Mouse (Mus musculus) left cerebral cortex, adult 8-10 months (tissue): ENCODE measurements around the gene Calm3. TPM values are rescaled to one million over a fixed set of nuclear protein-coding genes. Genes with fewer than 3 reads are reported as not detected.

Experiments used
- DNase-seq, 2 experiments: peaks; one replicate each; pipeline ENCODE4 v3.0.0; 2022; ENCODE audit warnings: low spot score in 2 of 2
- total RNA-seq, 4 experiments: library from RNA; stranded (reverse); gene quantifications; 2 replicates each; pipeline ENCODE4 v1.2.4; 2022

Calm3 gene
- total RNA-seq, 4 experiments from 2014 or later, result 1,595 to 1,874 (median 1,737) TPM

GRCm38 (mm10) chr7:16891641-16892351 is 32.1 kb downstream of the Calm3 start, which contains the start of gene Gng8:
TSS of gene Gng8 (plus strand) at chr7:16891786.
- peak; percentile 74 to 79 for DNase-seq

- no peak for DNase-seq
Measured at GRCm38 (mm10) chr7:16890944-16891343, 33.0 kb downstream of the Calm3 start.

GRCm38 (mm10) chr7:16890536-16890935 is 33.4 kb downstream of the Calm3 start:
- DNase-seq, result no peak

GRCm38 (mm10) chr7:16885905-16886304 is 38.0 kb downstream of the Calm3 start:
- no peak for DNase-seq

GRCm38 (mm10) chr7:16885271-16885776 is 38.6 kb downstream of the Calm3 start:
- no peak for DNase-seq

- DNase-seq, result no peak
Measured at GRCm38 (mm10) chr7:16884334-16884733, 39.6 kb downstream of the Calm3 start.

- DNase-seq, result no peak
Measured at GRCm38 (mm10) chr7:16883162-16883561, 40.8 kb downstream of the Calm3 start.

GRCm38 (mm10) chr7:16880615-16881014 is 43.3 kb downstream of the Calm3 start:
- no peak for DNase-seq

- no peak for DNase-seq
Measured at GRCm38 (mm10) chr7:16879796-16880547, 43.9 kb downstream of the Calm3 start.

GRCm38 (mm10) chr7:16877717-16878116 is 46.2 kb downstream of the Calm3 start:
- DNase-seq, result no peak

GRCm38 (mm10) chr7:16876608-16877007 is 47.3 kb downstream of the Calm3 start:
- DNase-seq, result no peak

- no peak for DNase-seq
Measured at GRCm38 (mm10) chr7:16876006-16876405, 47.9 kb downstream of the Calm3 start.

- no peak for DNase-seq
Measured at GRCm38 (mm10) chr7:16875326-16875725, 48.6 kb downstream of the Calm3 start.

- no peak for DNase-seq
Measured at GRCm38 (mm10) chr7:16875310-16875325, 48.8 kb downstream of the Calm3 start, which contains the start of gene Dact3. TSS of gene Dact3 (plus strand) at chr7:16875317.

- peak; percentile 98 to 100 for DNase-seq
Measured at GRCm38 (mm10) chr7:16874756-16875309, 49.1 kb downstream of the Calm3 start.

GRCm38 (mm10) chr7:16874190-16874589 is 49.7 kb downstream of the Calm3 start:
- DNase-seq, result peak; percentile 70 to 74

- DNase-seq, result no peak
Measured at GRCm38 (mm10) chr7:16873392-16873791, 50.5 kb downstream of the Calm3 start.

GRCm38 (mm10) chr7:16872478-16872877 is 51.4 kb downstream of the Calm3 start:
- no peak for DNase-seq

GRCm38 (mm10) chr7:16871600-16871999 is 52.3 kb downstream of the Calm3 start:
- no peak for DNase-seq

- peak; percentile 72 to 98 for DNase-seq
Measured at GRCm38 (mm10) chr7:16869497-16869896, 54.4 kb downstream of the Calm3 start.

GRCm38 (mm10) chr7:16867488-16867887 is 56.4 kb downstream of the Calm3 start:
- no peak for DNase-seq
